Mouse (Mus musculus): ENCODE results near the gene Pdxdc1. TPM values are rescaled to one million over a fixed set of nuclear protein-coding genes. Genes with fewer than 3 reads are reported as not detected.

Gene Pdxdc1
- 26.7 and 27.7 TPM in 2 replicates for polyA plus RNA-seq (2012)

DNA sequence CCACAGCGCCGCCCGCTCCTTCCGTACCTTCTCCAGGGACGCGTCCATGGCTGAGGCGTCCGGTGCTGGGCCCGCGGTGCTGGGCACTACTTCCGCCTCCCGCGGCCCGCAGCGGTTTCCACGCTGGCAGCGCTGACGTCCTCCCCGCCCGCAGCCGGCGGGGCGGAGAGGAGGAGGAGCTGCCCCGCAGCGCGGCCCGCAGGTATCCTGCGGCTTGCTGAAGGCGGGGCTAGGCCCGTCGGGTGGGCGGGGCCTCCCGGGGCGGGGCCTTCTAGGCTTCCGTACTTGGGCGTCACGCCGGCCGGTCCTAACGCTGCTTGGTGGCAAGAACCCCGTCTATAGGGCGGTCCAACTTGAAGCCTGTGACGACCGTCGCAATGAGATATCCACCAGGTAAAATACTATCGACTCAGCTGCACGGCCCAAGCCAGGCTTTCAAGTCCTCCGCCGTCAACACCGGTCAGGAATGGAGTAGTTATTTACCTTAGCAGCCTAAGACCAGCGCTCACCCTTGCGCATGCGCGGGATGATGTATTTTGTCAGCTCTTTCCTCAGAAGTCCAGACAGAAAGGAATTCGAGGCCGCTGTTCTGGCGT, at the start of gene Pdxdc1, which contains the start of gene Mpv17l:
Pdxdc1 (minus strand) TSS at position 244 of the 596 bp plus-strand sequence.
Mpv17l (plus strand) TSS at position 274 of the 596 bp plus-strand sequence.
- TF ChIP-seq GATA1 (IDR thresholded peaks at IDR 0.05; ENCODE audit: low read length): no peak

DNA sequence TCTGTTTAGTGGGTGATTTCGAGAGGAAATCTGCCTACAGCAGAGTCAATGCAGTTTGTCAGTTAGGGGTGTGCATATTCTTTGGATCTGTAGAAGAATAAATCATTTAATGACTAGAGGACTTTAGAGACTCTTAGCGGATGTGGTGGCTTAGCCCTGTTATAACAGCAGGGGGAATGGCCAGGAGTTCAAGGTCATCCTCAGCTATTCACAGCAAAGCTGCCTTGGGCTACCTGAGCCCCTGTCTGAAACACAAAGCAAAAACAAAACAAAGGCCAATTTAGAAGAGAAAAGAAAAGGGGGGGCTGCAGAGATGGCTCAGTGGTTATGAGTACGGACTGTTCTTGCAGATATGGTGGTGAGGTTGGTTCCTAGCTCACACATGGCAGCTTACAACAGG, 48.3 kb upstream of the Pdxdc1 start:
- TF ChIP-seq GATA1 (IDR thresholded peaks at IDR 0.05; ENCODE audit: low read length): no peak

DNA sequence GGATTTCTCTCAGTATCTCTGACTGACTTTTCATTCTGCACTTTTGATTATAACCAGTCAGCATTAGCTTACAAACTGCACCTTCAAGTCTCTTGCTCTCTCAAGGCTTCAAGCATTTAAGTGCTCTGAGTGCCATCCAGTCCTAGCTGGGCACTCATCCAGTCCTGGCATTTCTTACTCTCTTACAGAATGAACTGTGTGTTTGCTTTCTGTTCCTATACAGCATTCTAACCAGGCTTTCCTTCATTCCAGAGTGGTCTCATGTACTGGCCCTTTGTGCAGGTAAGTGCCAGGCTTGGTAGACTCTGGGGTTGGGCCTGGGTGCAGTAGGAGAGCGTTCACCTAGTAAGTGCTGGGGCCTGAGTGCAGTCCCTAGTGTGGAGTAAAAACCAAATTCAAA, 43.4 kb upstream of the Pdxdc1 start:
- TF ChIP-seq GATA1 (IDR thresholded peaks at IDR 0.05; ENCODE audit: low read length): no peak

DNA sequence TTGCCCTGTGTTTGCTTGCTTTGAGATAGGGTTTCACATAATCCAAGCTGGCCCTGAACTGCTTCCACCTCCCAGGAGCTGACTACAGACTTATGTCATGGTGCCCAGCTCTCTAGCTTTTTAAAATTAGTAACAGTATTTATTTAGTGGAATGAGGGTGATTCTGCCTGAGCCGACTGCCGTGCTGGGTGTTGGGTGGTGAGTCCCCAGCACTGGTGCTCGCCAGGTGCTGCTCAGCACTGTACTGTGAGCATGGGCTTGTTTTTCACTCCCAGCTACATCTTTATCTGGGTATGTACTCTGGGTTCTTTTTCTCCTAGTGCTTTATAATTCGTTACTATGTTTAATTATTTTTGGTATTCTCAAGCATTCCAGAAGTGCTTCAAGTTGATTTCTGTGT, 42.2 kb upstream of the Pdxdc1 start:
- TF ChIP-seq GATA1 (IDR thresholded peaks at IDR 0.05; ENCODE audit: low read length): no peak

DNA sequence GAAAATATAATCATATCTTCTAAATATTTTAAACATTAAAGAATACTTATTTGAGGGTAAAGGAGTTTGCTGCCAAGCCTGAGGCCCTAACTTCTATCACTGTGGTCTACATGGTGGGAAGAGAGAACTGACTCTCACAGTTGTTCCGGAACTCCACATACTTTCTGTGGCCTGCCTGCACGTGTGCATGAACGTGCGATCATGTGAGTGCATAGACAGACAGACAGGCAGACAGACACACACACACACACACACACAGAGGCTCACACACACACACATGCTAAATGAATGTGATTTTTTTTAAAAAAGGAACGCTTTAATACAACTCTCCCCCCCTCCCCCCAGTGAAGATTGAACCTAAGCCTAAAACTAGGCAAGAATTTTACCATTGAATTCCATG, 41.8 kb upstream of the Pdxdc1 start:
- no peak for TF ChIP-seq GATA1 (IDR thresholded peaks at IDR 0.05; ENCODE audit: low read length)

DNA sequence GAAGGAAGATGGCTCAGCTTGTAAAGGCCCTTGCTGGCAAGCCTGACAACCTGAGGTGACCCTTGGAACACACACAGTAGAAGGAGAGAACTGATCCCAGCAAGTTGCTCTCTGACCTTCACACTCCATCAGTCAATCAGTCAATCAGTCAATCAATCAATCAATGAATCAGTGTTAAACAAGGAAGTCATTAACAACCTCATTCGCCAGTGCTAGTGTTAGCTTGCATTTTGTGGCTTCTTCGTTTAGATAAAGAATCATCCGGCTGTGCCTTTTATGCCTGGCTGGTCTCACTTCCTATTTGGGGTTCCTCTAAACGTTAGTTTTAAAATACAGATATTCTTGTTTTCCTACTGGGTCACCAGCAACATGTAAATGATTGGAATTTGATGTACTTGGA, 41.2 kb upstream of the Pdxdc1 start:
- no peak for TF ChIP-seq GATA1 (IDR thresholded peaks at IDR 0.05; ENCODE audit: low read length)

DNA sequence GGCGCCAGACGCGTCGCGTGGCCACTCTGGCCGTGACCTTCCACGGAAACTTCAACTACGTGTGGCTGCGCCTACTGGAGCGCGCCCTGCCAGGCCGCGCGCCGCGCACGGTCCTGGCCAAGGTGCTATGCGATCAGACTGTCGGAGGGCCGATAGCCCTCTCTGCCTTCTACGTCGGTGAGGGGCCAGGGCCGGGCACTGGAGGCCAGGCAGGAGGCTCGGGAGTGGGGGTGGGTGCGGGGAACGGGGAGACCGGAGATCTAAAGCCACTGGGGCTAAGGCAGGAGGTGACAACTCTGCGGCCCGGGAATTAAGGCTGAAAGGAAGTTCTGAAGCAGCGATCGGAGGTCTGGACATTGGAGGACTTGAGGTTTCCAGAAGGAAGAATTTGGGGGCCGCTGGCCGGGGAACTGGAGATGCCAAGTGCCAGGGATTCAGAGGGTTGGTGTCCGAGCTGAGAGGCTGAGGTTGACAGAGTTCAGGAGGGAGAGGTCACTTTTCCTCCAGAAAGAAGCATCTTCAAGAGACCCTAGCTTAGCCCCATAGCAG, 38.0 kb upstream of the Pdxdc1 start:
- no peak for TF ChIP-seq GATA1 (IDR thresholded peaks at IDR 0.05; ENCODE audit: low read length)

DNA sequence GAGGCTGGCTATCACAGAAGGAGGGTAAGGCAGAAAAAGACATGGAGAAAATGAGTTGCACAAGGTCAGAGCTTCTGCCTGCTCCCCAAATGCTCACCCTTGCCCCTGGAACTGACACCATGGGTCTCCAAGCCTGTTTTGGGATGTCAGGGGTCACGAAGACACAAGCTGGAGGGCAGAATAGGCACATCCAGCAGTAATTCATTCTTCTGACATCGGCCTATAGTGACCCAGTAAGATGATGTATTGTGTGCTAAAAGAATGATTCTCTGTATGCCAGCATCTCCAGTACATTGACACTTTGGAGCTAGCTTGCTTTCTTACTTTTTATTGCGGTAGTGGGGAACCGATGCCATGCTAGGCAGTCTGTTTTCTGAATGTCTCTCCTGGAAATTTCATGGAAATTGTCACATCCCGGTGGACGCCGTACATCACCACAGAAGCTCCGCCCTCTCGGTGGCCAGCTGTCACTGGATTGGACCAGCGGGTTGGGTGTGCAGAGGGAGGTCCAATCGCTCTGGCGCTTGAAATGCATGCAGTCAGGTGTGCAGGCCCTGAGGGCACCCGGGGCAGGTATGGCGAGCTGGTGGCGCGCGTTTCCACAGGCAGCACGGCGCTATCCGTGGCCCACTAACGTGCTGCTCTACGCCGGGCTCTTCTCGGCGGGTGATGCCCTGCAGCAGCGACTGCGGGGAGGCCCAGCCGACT, 37.4 kb upstream of the Pdxdc1 start:
- no peak for TF ChIP-seq GATA1 (IDR thresholded peaks at IDR 0.05; ENCODE audit: low read length)

DNA sequence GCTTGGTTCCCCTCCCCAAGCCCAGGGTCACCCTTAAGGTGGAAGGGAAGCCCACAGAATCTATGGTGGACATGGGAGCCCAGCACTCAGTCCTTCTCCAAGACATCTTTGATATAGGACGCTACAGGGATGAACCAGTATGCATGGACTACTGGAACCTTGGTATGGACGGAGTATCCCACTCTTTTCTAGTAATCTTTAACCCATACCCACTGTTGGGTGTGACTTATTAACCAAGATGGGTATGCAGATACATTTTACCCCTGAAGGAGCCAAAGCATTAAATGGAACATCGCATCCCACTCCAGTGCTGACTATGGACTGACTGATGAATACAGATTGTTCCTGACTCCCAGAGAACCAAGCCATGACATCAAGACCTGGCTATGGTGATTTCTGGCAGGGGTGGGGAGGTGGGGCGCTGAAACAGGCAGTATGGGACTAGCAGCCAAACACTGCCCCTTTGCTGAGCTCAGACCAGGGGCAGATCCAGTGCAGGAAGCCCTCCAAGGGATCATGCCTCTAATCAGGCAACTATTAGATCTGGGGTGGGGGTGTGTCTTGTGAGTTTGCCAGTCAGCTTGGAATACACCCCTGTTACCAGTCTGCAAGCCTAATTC, 24.6 kb upstream of the Pdxdc1 start:
- TF ChIP-seq GATA1 (IDR thresholded peaks at IDR 0.05; ENCODE audit: low read length): no peak

DNA sequence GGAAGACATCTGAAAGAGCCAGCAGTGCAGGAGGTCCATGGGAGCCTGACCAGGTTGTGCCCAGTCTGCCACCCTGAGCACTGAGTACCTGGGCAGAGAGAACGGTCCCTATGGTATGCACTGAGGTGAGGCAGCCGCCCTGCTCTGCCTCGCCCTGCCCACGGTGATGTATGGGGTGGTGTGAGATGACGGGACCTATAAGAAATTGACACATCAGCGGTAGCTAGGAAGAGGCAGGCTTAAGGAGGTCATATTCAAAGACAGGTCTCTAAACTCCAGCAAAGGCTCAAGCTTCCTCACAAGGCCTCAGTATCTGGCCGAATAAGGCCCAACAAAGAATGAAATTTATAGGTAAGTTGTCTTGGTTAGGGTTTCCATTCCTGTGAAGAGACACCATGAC, 18.9 kb upstream of the Pdxdc1 start:
- TF ChIP-seq GATA1 (IDR thresholded peaks at IDR 0.05; ENCODE audit: low read length): no peak

DNA sequence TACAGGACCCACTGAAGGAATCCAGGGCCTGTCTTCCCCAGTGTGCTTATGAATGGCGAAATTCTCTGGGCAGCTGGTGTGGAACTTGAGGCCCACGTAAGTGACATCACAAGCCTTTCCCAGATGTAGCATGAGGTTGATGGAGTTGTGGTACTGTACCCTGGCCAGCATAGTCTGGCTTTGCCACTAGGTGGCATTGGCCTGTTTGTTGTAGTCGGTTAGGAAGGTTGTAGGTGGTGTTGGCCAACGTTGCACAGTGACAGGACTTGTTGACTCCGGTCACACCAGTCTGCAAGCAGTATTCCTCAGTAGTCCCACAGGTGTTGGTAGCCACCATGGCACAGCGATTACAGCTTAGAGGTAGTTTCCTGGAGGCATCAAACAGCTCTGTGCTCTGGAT, 18.1 kb upstream of the Pdxdc1 start:
- TF ChIP-seq GATA1 (IDR thresholded peaks at IDR 0.05; ENCODE audit: low read length): no peak

DNA sequence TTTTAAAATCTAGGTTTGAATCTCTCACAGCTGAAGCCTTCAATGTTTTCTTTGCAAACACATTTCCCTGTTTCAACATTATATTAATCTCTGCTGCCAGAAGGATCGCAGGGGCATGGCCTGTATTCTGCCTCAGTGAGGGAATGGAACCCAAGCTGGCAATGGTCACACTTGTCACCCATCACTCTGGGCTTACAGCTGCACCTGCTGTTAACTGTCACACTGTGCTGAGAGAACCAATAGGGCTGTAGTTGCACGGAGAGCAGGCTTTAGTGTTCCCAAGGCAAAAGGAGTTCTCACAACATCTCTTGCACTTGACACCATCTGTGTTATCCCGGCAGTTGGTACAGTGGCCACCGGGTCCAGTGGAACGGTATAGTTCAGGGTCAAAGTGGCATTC, 17.2 kb upstream of the Pdxdc1 start:
- TF ChIP-seq GATA1 (IDR thresholded peaks at IDR 0.05; ENCODE audit: low read length): no peak

DNA sequence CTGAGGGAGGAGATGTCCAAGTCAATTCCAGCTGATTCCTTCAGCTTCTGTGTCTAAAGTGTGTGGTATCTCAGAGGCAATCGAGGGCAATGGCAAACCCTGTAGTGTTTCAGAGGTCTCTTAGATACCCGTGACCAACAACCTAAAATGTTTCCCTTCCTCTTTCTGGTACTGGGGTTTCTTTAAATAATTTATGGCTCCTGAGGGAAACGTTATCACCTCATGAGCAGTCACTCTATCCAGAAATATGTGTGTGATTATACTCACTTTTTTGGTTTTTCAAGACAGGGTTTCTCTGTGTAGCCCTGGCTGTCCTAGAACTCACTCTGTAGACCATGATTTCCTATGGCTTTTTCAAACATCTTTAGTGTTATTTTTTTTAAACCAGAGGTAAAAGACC, 4.4 kb upstream of the Pdxdc1 start:
- no peak for TF ChIP-seq GATA1 (IDR thresholded peaks at IDR 0.05; ENCODE audit: low read length)

DNA sequence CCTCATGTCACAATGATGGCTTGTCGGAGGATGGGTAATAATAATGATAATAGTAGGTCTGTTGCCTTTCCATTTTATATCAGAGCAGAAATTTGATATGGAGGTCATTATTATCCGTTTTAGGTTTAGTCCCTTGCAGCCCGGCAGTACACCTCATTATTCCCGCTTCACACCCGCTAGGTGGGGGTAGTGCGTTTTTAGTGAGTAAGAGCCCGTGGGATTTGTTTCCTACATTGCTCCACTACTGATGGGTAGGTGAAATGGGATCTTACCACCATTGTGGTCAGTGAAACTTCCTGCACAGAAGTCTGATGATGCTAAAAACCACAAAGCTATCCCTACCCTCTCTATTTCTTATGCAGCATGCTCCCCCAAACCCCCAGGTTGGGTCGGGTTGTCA, 557 bp upstream of the Pdxdc1 start:
- TF ChIP-seq GATA1 (IDR thresholded peaks at IDR 0.05; ENCODE audit: low read length): no peak

DNA sequence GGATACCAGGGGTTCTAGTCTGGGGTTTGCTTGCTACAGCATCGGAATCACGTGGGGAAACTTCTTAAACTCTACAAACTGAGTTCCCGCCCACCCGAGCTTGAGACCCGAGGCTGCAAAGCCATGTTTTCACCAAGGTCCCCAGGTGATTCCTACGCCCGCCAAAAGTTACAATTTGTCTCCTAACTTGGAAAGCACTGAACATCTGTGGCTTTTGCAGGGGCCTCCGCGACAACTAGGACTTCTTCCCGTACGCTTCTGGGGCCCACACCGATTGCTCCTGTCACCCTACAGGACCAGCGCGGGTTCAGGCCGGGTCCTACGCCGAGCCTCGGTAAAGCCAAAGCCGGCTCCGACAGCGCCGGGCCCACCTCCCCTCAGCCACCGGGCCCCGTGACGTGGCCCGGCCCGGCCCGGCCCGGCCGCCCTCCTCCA, 517 bp downstream of the Pdxdc1 start:
- no peak for TF ChIP-seq GATA1 (IDR thresholded peaks at IDR 0.05; ENCODE audit: low read length)

DNA sequence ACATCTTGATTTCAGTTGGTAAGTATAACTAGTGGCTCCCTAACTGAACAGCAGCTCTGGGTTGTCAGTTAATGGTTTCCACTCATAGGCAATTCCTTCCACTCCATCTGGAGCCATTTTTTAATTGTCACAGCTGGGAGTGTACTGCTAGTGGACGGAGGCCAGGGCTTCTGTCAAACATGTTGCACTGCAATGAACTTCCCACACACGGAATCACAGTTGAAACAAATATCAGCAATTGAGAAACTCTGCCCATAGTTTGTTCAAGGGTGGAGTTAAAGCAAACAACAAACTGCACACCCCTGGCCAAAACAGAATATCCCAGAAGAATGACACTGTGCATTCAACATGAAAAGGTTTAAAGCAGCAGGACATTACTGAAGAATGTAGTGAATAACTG, 4.0 kb downstream of the Pdxdc1 start:
- TF ChIP-seq GATA1 (IDR thresholded peaks at IDR 0.05; ENCODE audit: low read length): no peak
